Mouse (Mus musculus) G1E (cell line): ENCODE measurements around the gene St6galnac3. TPM values are rescaled to one million over a fixed set of nuclear protein-coding genes. Genes with fewer than 3 reads are reported as not detected.
"Not testable (repeated sequence)": the region's sequence is repeated elsewhere in the genome, so short reads cannot be mapped to it uniquely, and the experiment has no call there.

ENCODE experiments used
- ATAC-seq: 2 replicates; pipeline ENCODE4 v1.8.0; 2016; ENCODE audit warnings: mild to moderate bottlenecking; ENCODE audit not compliant: insufficient number of reproducible peaks, poor library complexity, low FRiP score, severe bottlenecking; ENCODE audit errors: extremely low read depth
- DNase-seq: peaks from one replicate; pipeline ENCODE4 v3.0.0; 2012; ENCODE audit warnings: low spot score
- H3K27me3 ChIP-seq: 2 replicates; pipeline ENCODE4 v1.6.1; 2012; ENCODE audit warnings: mild to moderate bottlenecking, low read length, inconsistent platforms; ENCODE audit not compliant: insufficient read depth
- H3K36me3 ChIP-seq: replicated peaks from 2 replicates; pipeline ENCODE3; 2012; ENCODE audit warnings: mild to moderate bottlenecking, inconsistent platforms
- H3K4me1 ChIP-seq: 2 replicates; pipeline ENCODE4 v1.6.1; 2012; ENCODE audit warnings: low read depth, low read length, inconsistent platforms, mixed read lengths; ENCODE audit not compliant: insufficient read depth
- H3K4me3 ChIP-seq: 2 replicates; pipeline ENCODE4 v1.5.1; 2012; ENCODE audit warnings: low read depth, mild to moderate bottlenecking, inconsistent platforms, low read length, moderate library complexity, mixed read lengths
- H3K9me3 ChIP-seq: replicated peaks from 2 replicates; pipeline ENCODE4 v1.6.1; 2012; ENCODE audit warnings: inconsistent platforms
- CTCF ChIP-seq: IDR thresholded peaks from 2 replicates; pipeline ENCODE4 v1.5.1; 2012; ENCODE audit warnings: low read depth, low read length, inconsistent platforms, mixed read lengths
- GATA1 ChIP-seq: IDR thresholded peaks from 2 replicates; pipeline ENCODE4 v1.6.1; 2012; ENCODE audit warnings: borderline replicate concordance, low read length, inconsistent platforms, mixed read lengths
- GATA2 ChIP-seq: IDR thresholded peaks from 2 replicates; pipeline ENCODE4 v1.6.1; 2012; ENCODE audit warnings: low read depth, low read length, inconsistent platforms, borderline replicate concordance
- POLR2AphosphoS5 ChIP-seq: IDR thresholded peaks from 2 replicates; pipeline ENCODE4 v1.6.1; 2012; ENCODE audit warnings: low read depth, low read length, inconsistent platforms; ENCODE audit not compliant: insufficient replicate concordance
- TAL1 ChIP-seq: conservative IDR thresholded peaks from 2 replicates; pipeline ENCODE4 v1.6.1; 2012; ENCODE audit warnings: low read depth, low read length, inconsistent platforms, mixed read lengths
- polyA plus RNA-seq: library from polyadenylated mRNA; stranded (reverse); fragments of >175 nt; gene quantifications from 2 replicates; pipeline ENCODE4 v1.2.3, GENCODE M21; 2012
- total RNA-seq, 2 experiments: library from RNA; stranded (forward) in 1 of 2; stranded (reverse) in 1 of 2; fragments of 200-1000 nt in 1 of 2; fragments of >200 nt in 1 of 2; fragmentation: Nextera tagmentation in 1 of 2; gene quantifications; 2 replicates each; pipeline ENCODE4 v1.2.3; 2014 to 2017

St6galnac3 gene
- total and polyA plus RNA-seq, 3 experiments = 1.3 to 62.8 (median 45.7) TPM

GRCm38 (mm10) chr3:153394751-153395150, 330.2 kb downstream of the St6galnac3 start:
- TF ChIP-seq GATA2 (no peak), POLR2AphosphoS5 (no peak), CTCF (no peak), TAL1 (no peak), GATA1 (no peak)
- no peak overlapping the region for H3K4me3 ChIP-seq
- no peaks in the 10 kb centered on the region for H3K4me1 ChIP-seq
- peaks cover 11% of the 10 kb centered on the region for H3K9me3 ChIP-seq
- ATAC-seq = no peak
- DNase-seq = no peak
- peaks cover 34% of the 10 kb centered on the region for H3K36me3 ChIP-seq
- no peaks in the 10 kb centered on the region for H3K27me3 ChIP-seq

GRCm38 (mm10) chr3:153394224-153394623, 330.8 kb downstream of the St6galnac3 start:
- H3K4me1 ChIP-seq = no peaks in the 10 kb centered on the region
- H3K36me3 ChIP-seq = peaks cover 35% of the 10 kb centered on the region
- H3K27me3 ChIP-seq = no peaks in the 10 kb centered on the region
- DNase-seq (no peak), ATAC-seq (no peak)
- H3K4me3 ChIP-seq = no peak overlapping the region
- TF ChIP-seq GATA1 (no peak), TAL1 (no peak), CTCF (no peak), POLR2AphosphoS5 (no peak), GATA2 (no peak)
- peaks cover 11% of the 10 kb centered on the region for H3K9me3 ChIP-seq

GRCm38 (mm10) chr3:153391451-153391850, 333.5 kb downstream of the St6galnac3 start:
- not testable (repeated sequence) for ATAC-seq, H3K4me3 ChIP-seq, H3K4me1 ChIP-seq, H3K27me3 ChIP-seq, DNase-seq
- H3K9me3 ChIP-seq = peaks cover 11% of the 10 kb centered on the region
- H3K36me3 ChIP-seq = peaks cover 28% of the 10 kb centered on the region

- H3K9me3 ChIP-seq, H3K4me3 ChIP-seq, ATAC-seq, H3K27me3 ChIP-seq, DNase-seq, H3K4me1 ChIP-seq: not testable (repeated sequence)
- peaks cover 29% of the 10 kb centered on the region for H3K36me3 ChIP-seq
Observed at GRCm38 (mm10) chr3:153384651-153385050, 340.3 kb downstream of the St6galnac3 start.

- H3K36me3 ChIP-seq = peaks cover 29% of the 10 kb centered on the region
- H3K4me3 ChIP-seq = no peak overlapping the region
- TF ChIP-seq TAL1 = no peak
- no peak for TF ChIP-seq CTCF
- TF ChIP-seq GATA2 = no peak
- no peak for TF ChIP-seq POLR2AphosphoS5
- no peak for TF ChIP-seq GATA1
- ATAC-seq (no peak), DNase-seq (no peak)
- peaks cover 4% of the 10 kb centered on the region for H3K9me3 ChIP-seq
- H3K27me3 ChIP-seq = no peaks in the 10 kb centered on the region
- H3K4me1 ChIP-seq = no peaks in the 10 kb centered on the region
Observed at GRCm38 (mm10) chr3:153383656-153384055, 341.3 kb downstream of the St6galnac3 start.

DNA sequence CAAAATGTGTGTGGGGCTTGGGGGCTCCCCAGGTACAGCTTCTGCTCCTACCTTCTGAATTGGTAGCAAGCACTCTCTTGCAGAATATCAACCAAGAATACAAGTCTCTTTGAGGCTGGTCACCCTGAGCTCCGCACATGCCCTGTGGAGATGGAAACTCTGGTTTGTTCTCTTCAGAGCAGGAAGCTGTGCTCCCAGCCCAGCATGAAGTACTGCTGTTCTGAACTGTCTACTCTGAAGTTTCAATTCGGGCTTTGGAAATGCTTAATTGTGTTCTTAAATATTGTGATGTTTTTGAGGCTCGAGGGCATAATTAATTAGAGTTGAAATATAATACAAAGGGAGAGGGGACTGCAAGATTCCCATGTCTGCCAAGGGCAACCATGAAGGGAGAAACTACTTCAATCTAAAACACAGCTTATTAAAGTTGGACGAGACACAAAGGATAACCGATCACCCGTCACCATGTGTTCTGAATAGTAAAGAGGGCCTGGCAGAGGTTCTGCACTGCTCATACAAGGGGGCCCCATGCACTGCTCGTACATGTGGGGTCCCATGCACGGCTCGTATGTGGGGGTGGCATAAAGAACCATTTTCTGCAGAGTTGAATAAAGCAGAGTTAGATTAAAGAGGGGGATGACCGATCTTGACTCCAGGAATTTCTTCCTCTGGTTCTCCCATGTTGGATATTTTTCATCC, 359.8 kb downstream of the St6galnac3 start:
- Histone ChIP-seq H3K4me3 (no peak overlapping the region), H3K27me3 (no peaks in the 10 kb centered on the region), H3K9me3 (no peaks in the 10 kb centered on the region), H3K36me3 (peaks cover 52% of the 10 kb centered on the region), H3K4me1 (no peaks in the 10 kb centered on the region)
- ATAC-seq (no peak), DNase-seq (no peak)
- no peak for TF ChIP-seq CTCF
- no peak for TF ChIP-seq TAL1
- no peak for TF ChIP-seq GATA2
- no peak for TF ChIP-seq POLR2AphosphoS5
- no peak for TF ChIP-seq GATA1

GRCm38 (mm10) chr3:153364366-153364765, 360.6 kb downstream of the St6galnac3 start:
- no peak for DNase-seq
- Histone ChIP-seq H3K36me3 (peaks cover 56% of the 10 kb centered on the region), H3K4me3 (no peak overlapping the region), H3K27me3 (no peaks in the 10 kb centered on the region), H3K4me1 (no peaks in the 10 kb centered on the region), H3K9me3 (no peaks in the 10 kb centered on the region)
- TF ChIP-seq POLR2AphosphoS5 (no peak), TAL1 (no peak), CTCF (no peak), GATA2 (no peak), GATA1 (no peak)
- no peak for ATAC-seq
